Mouse (Mus musculus) spleen, postnatal 10 days (tissue): ENCODE measurements around the gene Rassf1.
A peak's percentile ranks its signal among the peaks of the same experiment; 100 is the strongest.

ENCODE experiments used
- DNase-seq, 2 experiments: peaks; one replicate each; pipeline ENCODE4 v3.0.0; 2021 to 2022; ENCODE audit warnings: low spot score in 2 of 2

Gene Rassf1

GRCm38 (mm10) chr9:107579023-107579900 is 27.9 kb downstream of the Rassf1 start:
- no peak for DNase-seq

- DNase-seq = peak; percentile 83 to 89
Observed at GRCm38 (mm10) chr9:107580501-107581317, 29.4 kb downstream of the Rassf1 start, which contains the start of gene Hyal3. TSS of gene Hyal3 (plus strand) at chr9:107580818.

GRCm38 (mm10) chr9:107581584-107581983 is 30.2 kb downstream of the Rassf1 start:
- DNase-seq = no peak

GRCm38 (mm10) chr9:107582509-107583062 is 31.2 kb downstream of the Rassf1 start:
- DNase-seq = no peak

- DNase-seq = no peak
Observed at GRCm38 (mm10) chr9:107583174-107583573, 31.8 kb downstream of the Rassf1 start.

- no peak for DNase-seq
Observed at GRCm38 (mm10) chr9:107586504-107586903, 35.1 kb downstream of the Rassf1 start.

- peak; percentile 97 to 100 for DNase-seq
Observed at GRCm38 (mm10) chr9:107586974-107587832, 35.8 kb downstream of the Rassf1 start, which contains the start of gene Ifrd2. TSS of gene Ifrd2 (plus strand) at chr9:107587642.

GRCm38 (mm10) chr9:107587833-107588639 is 36.7 kb downstream of the Rassf1 start:
- peak in 1 of 2 experiments; percentile 73 for DNase-seq

- peak; percentile 67 to 81 for DNase-seq
Observed at GRCm38 (mm10) chr9:107590058-107590772, 38.9 kb downstream of the Rassf1 start.

GRCm38 (mm10) chr9:107590773-107591060 is 39.4 kb downstream of the Rassf1 start:
- no peak for DNase-seq

GRCm38 (mm10) chr9:107593101-107593976 is 42.0 kb downstream of the Rassf1 start:
- peak in 1 of 2 experiments; percentile 22 for DNase-seq

GRCm38 (mm10) chr9:107594281-107595062 is 43.1 kb downstream of the Rassf1 start:
- DNase-seq = no peak

GRCm38 (mm10) chr9:107596619-107597569 is 45.5 kb downstream of the Rassf1 start:
- DNase-seq = no peak

GRCm38 (mm10) chr9:107598385-107598784 is 47.0 kb downstream of the Rassf1 start:
- DNase-seq = no peak

- DNase-seq = no peak
Observed at GRCm38 (mm10) chr9:107599433-107599832, 48.1 kb downstream of the Rassf1 start.

- no peak for DNase-seq
Observed at GRCm38 (mm10) chr9:107599842-107600241, 48.5 kb downstream of the Rassf1 start.

GRCm38 (mm10) chr9:107600745-107601144 is 49.4 kb downstream of the Rassf1 start:
- DNase-seq = peak in 1 of 2 experiments; percentile 56
